28 mouse cellular contexts compared by ENCODE assay signal in the genomic region with DNA sequence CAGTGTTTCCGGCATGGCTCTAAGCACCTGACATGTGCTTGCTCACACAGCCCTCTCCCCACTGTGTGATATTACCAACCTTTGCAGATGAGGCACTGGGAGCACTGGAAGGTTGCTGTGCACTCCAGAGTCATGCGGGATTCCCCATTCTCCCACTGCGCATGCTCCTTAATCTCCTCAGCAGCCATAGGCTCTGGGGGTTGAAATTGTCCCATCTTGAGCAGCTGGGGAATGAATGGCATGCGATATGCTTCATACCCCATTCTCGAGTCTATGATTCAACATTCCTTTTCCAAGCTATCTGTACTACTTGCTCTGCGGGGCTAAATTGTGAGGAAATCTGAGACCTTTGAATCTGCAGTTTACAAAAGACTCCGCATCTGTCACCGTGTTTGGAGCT.
DNase-seq lines count a peak whose midpoint lies in the region; ATAC-seq and TF ChIP-seq lines count a peak whose summit lies in the region.
"Had no signal": no experiment of that assay in that cellular context is flagged by ENCODE, and none has a peak within 500 bp of the region (broad histone marks: within the 10 kb centered on the region; RNA-seq: fewer than 3 reads in every experiment).

No protein-coding gene starts in this region.

- no peak overlapping the region for H3K9ac ChIP-seq in heart, postnatal 0 days (replicated peaks; ENCODE audit: low read depth, low read length)
- no peak overlapping the region for H3K9ac ChIP-seq in midbrain, embryonic 14.5 days (replicated peaks; ENCODE audit: low read length)
- no peak overlapping the region for H3K9ac ChIP-seq in midbrain, embryonic 13.5 days (replicated peaks)
- H3K9ac ChIP-seq in embryonic facial prominence, embryonic 14.5 days (ENCODE audit: low read depth, low read length): no peak overlapping the region
- H3K9ac ChIP-seq: embryonic facial prominence, embryonic 15.5 days; heart, embryonic 12.5 days; limb, embryonic 12.5 days; liver, embryonic 14.5 days; lung, embryonic 15.5 days; stomach, embryonic 15.5 days had no signal

- no peak for TF ChIP-seq CTCF in heart, postnatal 0 days (IDR thresholded peaks at IDR 0.05; ENCODE audit: low read depth)

- H3K9me3 ChIP-seq in heart, postnatal 0 days (replicated peaks; ENCODE audit: control insufficient read depth, low read length): no peaks in the 10 kb centered on the region
- H3K9me3 ChIP-seq in midbrain, embryonic 14.5 days (ENCODE audit: control insufficient read depth, low read length): no peaks in the 10 kb centered on the region
- H3K9me3 ChIP-seq in midbrain, embryonic 13.5 days: no peaks in the 10 kb centered on the region
- H3K9me3 ChIP-seq in embryonic facial prominence, embryonic 14.5 days (ENCODE audit: control insufficient read depth, low read length): no peaks in the 10 kb centered on the region
- H3K9me3 ChIP-seq: embryonic facial prominence, embryonic 15.5 days; forebrain, embryonic 10.5 days; heart, embryonic 12.5 days; hindbrain, embryonic 10.5 days; limb, embryonic 12.5 days; lung, embryonic 15.5 days; stomach, embryonic 15.5 days had no signal

- no peaks in the 10 kb centered on the region for H3K27me3 ChIP-seq in heart, postnatal 0 days (ENCODE audit: control insufficient read depth, insufficient read depth, low read length)
- H3K27me3 ChIP-seq in midbrain, embryonic 14.5 days (ENCODE audit: control insufficient read depth, insufficient read depth, low read length): no peaks in the 10 kb centered on the region
- H3K27me3 ChIP-seq in midbrain, embryonic 13.5 days: no peaks in the 10 kb centered on the region
- H3K27me3 ChIP-seq in embryonic facial prominence, embryonic 14.5 days (replicated peaks; ENCODE audit: control insufficient read depth, insufficient read depth, low read length): no peaks in the 10 kb centered on the region
- H3K27me3 ChIP-seq: embryonic facial prominence, embryonic 15.5 days; heart, embryonic 12.5 days; limb, embryonic 12.5 days; lung, embryonic 15.5 days; stomach, embryonic 15.5 days had no signal

- H3K4me3 ChIP-seq in heart, postnatal 0 days (ENCODE audit: low read depth, low read length): no peak overlapping the region
- no peak overlapping the region for H3K4me3 ChIP-seq in midbrain, embryonic 14.5 days (replicated peaks; ENCODE audit: low read depth, low read length)
- no peak overlapping the region for H3K4me3 ChIP-seq in midbrain, embryonic 13.5 days (replicated peaks)
- H3K4me3 ChIP-seq in embryonic facial prominence, embryonic 14.5 days (ENCODE audit: low read depth, low read length): no peak overlapping the region
- H3K4me3 ChIP-seq: embryonic facial prominence, embryonic 15.5 days; forebrain, embryonic 10.5 days; heart, embryonic 12.5 days; hindbrain, embryonic 10.5 days; layer of hippocampus, adult 2 months; limb, embryonic 12.5 days; lung, embryonic 15.5 days; myocyte; stomach, embryonic 15.5 days had no signal

- H3K4me1 ChIP-seq in heart, postnatal 0 days (ENCODE audit: control insufficient read depth, insufficient read depth): peaks cover 16% of the 10 kb centered on the region; the same call in 1 of the 2 replicates
- peaks cover 5% of the 10 kb centered on the region; the same call in 1 of the 2 replicates for H3K4me1 ChIP-seq in midbrain, embryonic 14.5 days (ENCODE audit: control insufficient read depth, insufficient read depth, low read length)
- H3K4me1 ChIP-seq in midbrain, embryonic 13.5 days (replicated peaks): 0 out of 2 replicates have a peak, but pooled peaks cover 3% of the 10 kb centered on the region
- H3K4me1 ChIP-seq in embryonic facial prominence, embryonic 14.5 days (ENCODE audit: control insufficient read depth, insufficient read depth, low read length): peaks cover 15% of the 10 kb centered on the region
- H3K4me1 ChIP-seq: stomach, embryonic 15.5 days had no signal

- H3K4me2 ChIP-seq in heart, postnatal 0 days (ENCODE audit: low read depth, low read length): no peak overlapping the region
- no peak overlapping the region for H3K4me2 ChIP-seq in midbrain, embryonic 14.5 days (ENCODE audit: low read length)
- no peak overlapping the region for H3K4me2 ChIP-seq in midbrain, embryonic 13.5 days (replicated peaks)
- no peak overlapping the region for H3K4me2 ChIP-seq in embryonic facial prominence, embryonic 14.5 days (ENCODE audit: low read depth, low read length)
- H3K4me2 ChIP-seq: embryonic facial prominence, embryonic 15.5 days; heart, embryonic 12.5 days; limb, embryonic 12.5 days; lung, embryonic 15.5 days; stomach, embryonic 15.5 days had no signal

- DNase-seq in heart, postnatal 0 days (ENCODE audit: low spot score): no peak
- DNase-seq in heart, postnatal 10 days: no peak
- peak; percentile 4 for DNase-seq in midbrain, embryonic 14.5 days
- DNase-seq in embryonic facial prominence, embryonic 14.5 days (ENCODE audit: low spot score): peak; percentile 78
- peak; percentile 34 for DNase-seq in mesoderm, embryonic 11.5 days (ENCODE audit: low read depth, low spot score)
- DNase-seq: adrenal gland, postnatal 36 days; cerebellum, adult 9-11 months; gastrocnemius, postnatal 10 days; layer of hippocampus, postnatal 36 days; right cerebral cortex, adult 18-20 months; right cerebral cortex, postnatal 4 days; thymus, adult 18-20 months; thymus, postnatal 4 days had no signal

- intact Hi-C loops in heart, postnatal 10 days (cut with DNase I): no loop called here

- 48% methylated on average over 8 of the region's 8 CpGs for WGBS in heart, postnatal 0 days
- WGBS in midbrain, embryonic 14.5 days: 68% methylated on average over 8 of the region's 8 CpGs
- 73% methylated on average over 8 of the region's 8 CpGs for WGBS in midbrain, embryonic 13.5 days
- 47% methylated on average over 8 of the region's 8 CpGs for WGBS in embryonic facial prominence, embryonic 14.5 days

- ATAC-seq in heart, postnatal 0 days (ENCODE audit: insufficient read depth, low read depth): peak; percentile 41; the same call in 1 of the 2 replicates
- no peak for ATAC-seq in midbrain, embryonic 14.5 days (ENCODE audit: low FRiP score, low TSS enrichment)
- ATAC-seq in midbrain, embryonic 13.5 days: no peak
- ATAC-seq in embryonic facial prominence, embryonic 14.5 days (ENCODE audit: low read depth): peak; percentile 80
- ATAC-seq in megakaryocyte-erythroid progenitor cell, adult 5-6 weeks (replicated peaks; ENCODE audit: low FRiP score, low TSS enrichment, poor library complexity, severe bottlenecking): no peak
- ATAC-seq: forebrain, embryonic 16.5 days; intestine, postnatal 0 days; midbrain, embryonic 16.5 days had no signal

- TF ChIP-seq EP300 in heart, postnatal 0 days (IDR thresholded peaks at IDR 0.05; ENCODE audit: low read depth): no peak

- H3K27ac ChIP-seq in heart, postnatal 0 days (ENCODE audit: low read depth): 0 out of 2 replicates have a peak overlapping the region, but pooled peaks have one; percentile 4
- no peak overlapping the region for H3K27ac ChIP-seq in midbrain, embryonic 14.5 days (replicated peaks; ENCODE audit: low read depth, low read length)
- H3K27ac ChIP-seq in midbrain, embryonic 13.5 days: no peak overlapping the region
- no peak overlapping the region for H3K27ac ChIP-seq in embryonic facial prominence, embryonic 14.5 days (replicated peaks; ENCODE audit: low read depth, low read length)
- H3K27ac ChIP-seq: forebrain, embryonic 10.5 days; layer of hippocampus, adult 2 months; limb, embryonic 12.5 days; liver, embryonic 14.5 days; lung, embryonic 15.5 days; stomach, embryonic 15.5 days had no signal

- H3K36me3 ChIP-seq in heart, postnatal 0 days (replicated peaks; ENCODE audit: control insufficient read depth, insufficient read depth, low read length): no peaks in the 10 kb centered on the region
- H3K36me3 ChIP-seq in midbrain, embryonic 14.5 days (ENCODE audit: control insufficient read depth, insufficient read depth, low read length): no peaks in the 10 kb centered on the region
- no peaks in the 10 kb centered on the region for H3K36me3 ChIP-seq in midbrain, embryonic 13.5 days
- H3K36me3 ChIP-seq in embryonic facial prominence, embryonic 14.5 days (ENCODE audit: control insufficient read depth, insufficient read depth, low read length): no peaks in the 10 kb centered on the region
- H3K36me3 ChIP-seq: embryonic facial prominence, embryonic 15.5 days; forebrain, embryonic 10.5 days; heart, embryonic 12.5 days; hindbrain, embryonic 10.5 days; limb, embryonic 12.5 days; lung, embryonic 15.5 days; stomach, embryonic 15.5 days had no signal

Comparison
In these comparisons a context has a peak if more than half of its experiments do, and no peak if none do; other contexts are left out.
1. ATAC-seq: peak in heart, postnatal 0 days (single experiment) and embryonic facial prominence, embryonic 14.5 days (single experiment); none in midbrain, embryonic 14.5 days (single experiment), midbrain, embryonic 13.5 days (single experiment) and megakaryocyte-erythroid progenitor cell, adult 5-6 weeks (single experiment).
2. DNase-seq: peak in midbrain, embryonic 14.5 days (single experiment), embryonic facial prominence, embryonic 14.5 days (single experiment) and mesoderm, embryonic 11.5 days (single experiment); none in heart, postnatal 0 days (single experiment) and heart, postnatal 10 days (0 of 2).